Mouse (Mus musculus): ENCODE data around the gene Cog4.

Gene Cog4

DNA sequence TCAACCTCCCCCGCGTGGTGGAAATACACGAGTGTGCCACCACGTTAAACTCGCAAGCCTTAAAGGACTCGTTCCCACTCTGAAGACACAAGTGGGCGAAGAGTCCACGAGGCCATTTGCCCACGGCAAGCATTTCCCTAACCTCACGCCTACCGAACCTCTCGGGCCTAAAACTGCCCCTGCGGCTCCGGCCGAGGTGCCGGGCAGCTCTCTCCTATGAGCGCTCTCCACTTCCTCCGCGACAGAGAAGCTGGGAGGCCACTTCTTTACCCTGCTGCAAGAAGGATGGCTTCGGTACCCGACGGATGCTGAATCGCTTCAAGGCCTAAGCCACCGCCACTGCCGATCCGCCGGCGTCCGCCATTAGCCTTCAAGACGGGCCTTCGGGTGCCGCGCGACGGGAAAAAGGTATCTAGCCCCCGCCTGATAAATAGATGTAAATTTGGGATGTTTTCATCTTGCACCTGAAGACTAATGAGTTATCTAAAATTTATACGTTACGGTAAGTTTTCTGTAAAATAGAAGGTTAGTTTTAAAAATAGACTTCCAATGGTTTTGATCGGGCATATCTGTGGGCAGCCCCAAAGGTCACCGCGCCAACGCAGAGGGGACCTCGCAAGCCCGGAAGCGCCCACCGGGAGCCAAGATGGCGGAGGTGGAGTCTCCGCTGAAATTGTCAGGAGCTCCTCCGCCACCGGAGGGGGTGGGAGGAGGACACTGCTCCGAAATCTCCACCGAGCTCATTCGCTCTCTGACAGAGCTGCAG, at the start of gene Cog4, which contains the start of gene Sf3b3:
Gene Cog4 (plus strand): TSS at position 196 of the 766 bp plus-strand sequence.
Gene Sf3b3 (minus strand): TSS at position 383 of the 766 bp plus-strand sequence.
- peak; percentile 84 to 90 for DNase-seq

DNA sequence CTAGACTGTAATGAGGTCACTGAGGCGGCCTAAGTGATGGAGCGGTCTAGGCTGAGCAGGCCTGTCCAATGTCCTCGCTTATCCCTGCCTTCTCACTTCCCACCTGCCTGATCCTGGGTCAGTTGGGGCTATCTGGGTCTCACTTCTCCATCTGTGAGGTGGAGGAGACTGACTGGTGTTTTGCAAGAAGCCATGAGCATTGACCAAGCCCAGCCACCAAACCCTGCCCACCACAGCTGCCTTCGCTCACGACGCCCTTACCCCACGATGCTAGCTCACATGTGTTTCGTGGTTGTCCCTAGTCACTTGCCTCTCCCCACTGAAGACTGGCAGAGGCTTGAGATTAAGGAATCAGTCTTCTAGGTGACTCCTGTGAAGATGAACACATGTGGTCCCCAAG, 49.3 kb upstream of the Cog4 start:
- no peak for DNase-seq

DNA sequence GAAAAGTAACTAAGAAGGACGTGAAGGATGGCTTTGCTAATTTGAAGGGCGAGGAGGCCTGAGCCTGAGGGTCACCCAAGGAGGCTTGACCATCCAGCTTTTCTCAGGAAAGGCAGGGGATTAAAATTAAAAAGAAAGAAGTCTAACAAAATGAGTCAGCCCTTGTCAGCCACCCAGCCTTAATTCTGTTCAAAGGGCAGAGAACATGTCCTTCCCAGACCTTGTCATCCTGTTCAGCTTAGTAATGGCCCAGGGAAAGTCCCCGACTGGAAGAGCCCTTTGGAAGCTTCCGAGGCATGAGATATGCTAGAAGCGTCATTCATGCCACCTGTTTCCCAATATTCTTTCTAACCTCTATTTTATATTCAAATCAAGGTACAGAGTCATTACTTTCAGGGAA, 43.4 kb upstream of the Cog4 start:
- DNase-seq = peak; percentile 48 to 49

DNA sequence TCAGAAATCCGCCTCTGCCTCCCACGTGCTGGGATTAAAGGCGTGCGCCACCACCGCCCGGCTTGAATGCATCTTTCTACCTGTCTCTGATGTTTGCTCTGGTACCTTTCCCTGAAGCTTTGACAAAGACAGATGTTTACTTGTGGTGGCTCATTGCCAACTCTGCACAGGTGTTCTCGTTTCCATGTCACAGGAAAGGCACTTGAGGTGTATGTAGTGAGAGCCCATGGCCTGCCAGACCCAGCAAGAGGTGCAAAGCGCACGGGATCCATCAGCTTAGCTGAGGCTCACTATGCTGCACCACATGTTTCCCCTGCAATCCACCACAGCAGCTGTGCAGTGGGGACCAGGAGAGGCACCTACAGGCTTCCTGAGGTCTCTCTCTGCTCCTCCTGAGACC, 42.5 kb upstream of the Cog4 start:
- no peak for DNase-seq

DNA sequence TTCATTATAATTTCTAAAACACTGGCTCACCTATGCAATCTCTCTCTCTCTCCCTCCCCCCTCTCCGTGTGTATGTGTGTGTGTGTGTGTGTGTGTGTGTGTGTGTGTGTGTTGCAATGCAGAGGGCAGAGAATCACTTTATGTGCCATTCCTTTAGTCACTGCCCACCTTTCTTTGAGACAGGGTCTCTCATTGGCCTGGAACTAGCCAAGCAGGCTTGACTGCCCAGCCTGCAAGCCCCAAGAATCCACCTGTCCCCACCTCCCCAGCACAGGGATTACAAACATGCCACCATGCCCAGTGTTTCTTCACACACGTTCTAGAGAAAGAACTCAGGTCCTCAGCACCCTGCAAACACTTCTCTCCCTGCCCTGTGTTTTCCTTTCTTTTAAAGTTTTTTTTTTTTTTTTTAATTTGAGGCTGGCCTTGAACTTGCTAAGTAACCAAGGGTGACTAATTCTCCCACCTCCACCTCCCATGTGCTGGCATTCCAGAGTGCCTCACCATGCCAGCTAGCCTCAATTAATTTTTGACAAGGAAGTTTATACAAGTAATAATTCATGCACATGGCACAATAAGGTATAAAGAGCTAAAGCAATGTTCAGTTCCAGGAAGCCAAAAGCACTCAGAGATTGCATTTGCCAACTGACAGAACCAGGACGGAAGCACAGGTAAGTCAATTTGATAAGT, 41.4 kb upstream of the Cog4 start:
- no peak for DNase-seq

DNA sequence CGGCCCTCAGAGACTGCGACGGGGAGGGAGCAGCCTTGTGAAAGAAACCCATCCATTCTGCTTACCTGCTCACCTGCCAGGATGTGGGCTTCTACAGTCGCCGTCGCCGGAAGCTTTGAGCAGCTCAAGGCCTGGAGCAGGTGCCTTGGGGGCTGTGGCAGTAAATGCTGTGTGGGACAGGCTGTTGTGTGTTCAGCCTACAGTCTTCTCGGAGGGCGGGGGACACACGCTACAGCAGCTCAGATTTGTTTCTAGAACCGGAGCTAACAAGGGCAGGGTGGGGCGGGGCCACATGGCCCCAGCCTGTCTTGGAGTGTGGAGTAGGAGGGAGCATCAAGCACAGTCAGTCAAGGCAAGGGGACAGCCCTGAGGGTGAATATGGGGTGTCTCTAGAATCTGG, 40.7 kb upstream of the Cog4 start, which contains the start of gene Il34:
Gene Il34 (minus strand): TSS at position 256 of the 400 bp plus-strand sequence.
- DNase-seq = peak in 1 of 2 experiments; percentile 34

DNA sequence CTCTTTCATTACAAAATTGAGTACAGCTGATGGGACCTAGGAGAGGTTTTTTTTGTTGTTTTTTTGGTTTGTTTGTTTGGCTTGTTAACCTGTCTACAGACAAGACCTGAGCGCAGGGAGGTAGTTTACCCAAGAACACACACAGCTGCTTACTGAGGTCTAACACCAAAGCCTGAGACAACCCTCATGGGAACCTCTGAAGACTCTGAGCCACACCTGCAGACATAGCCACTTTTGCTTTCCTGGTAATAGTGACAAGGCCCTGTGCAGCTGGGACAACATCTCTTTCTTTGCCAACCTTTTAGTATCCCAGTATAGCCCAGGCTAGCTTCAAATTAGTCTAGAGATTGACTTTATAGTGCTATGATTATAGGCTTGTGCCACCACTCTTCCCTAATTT, 40.3 kb upstream of the Cog4 start:
- DNase-seq = no peak

DNA sequence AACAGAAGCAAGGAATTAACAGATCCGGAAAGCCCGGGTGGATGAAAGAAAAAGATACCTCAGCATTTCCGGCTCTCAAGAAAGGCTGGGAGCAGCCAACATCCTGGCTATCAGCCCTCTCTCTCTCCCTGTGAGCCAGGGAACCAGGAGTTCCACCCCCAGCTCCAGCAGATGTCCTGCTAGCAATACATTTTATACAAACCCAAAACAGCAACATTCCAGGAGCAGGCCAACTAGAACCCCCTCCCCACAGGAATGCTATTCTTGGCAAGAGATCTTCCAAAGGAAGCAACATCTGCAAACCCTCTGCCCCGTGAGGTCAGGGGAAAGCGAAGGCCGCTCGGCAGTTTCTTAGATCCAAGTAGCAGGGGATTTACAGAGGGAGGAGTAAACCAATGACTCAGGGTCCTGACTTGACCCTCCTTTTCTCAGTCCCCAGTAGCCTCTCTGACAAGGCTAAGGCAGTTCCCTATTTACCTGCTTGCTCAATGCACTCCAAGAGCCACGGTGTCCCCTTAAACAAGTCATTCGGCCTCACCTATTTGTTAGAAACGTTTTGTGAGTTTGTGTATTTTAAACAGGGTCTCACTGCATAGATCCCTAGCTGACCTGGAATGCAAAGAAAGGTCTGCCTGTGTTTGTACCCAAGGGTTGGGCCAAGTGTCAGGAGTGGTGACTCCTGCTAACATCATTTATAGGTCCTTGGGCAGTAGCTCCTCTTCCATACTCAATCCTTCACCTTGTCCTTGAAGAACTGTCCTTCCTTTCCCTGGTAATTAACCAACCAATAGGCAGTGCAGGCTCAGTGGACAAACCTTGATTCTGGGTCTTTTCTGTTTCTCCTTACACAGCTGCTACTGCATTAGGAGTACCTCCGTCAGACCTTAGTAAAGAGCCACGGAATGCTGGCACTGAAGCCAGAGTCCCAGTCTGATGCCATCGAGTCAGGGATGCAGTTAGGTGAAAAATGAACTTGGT, 37.6 kb upstream of the Cog4 start:
- DNase-seq = peak; percentile 50 to 54

DNA sequence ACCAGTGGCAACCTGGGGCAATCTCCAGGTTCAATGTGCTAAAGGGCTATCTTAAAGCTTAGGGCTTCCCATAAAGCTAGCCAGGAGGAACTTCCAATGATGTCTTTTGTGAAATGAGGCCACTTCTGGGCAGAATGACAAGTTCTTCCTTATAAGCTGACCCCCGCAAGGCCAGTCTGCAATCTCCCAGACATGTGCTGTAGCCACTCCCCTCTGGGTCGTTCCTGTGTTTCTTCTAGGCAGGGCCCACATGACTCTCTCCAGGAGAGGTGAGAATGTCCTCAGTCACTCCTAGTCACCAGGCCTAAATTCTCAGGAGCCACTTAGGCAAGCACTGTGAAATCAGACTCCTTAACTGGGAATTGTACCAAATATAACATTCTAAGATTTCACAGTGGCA, 36.6 kb upstream of the Cog4 start:
- DNase-seq = no peak

DNA sequence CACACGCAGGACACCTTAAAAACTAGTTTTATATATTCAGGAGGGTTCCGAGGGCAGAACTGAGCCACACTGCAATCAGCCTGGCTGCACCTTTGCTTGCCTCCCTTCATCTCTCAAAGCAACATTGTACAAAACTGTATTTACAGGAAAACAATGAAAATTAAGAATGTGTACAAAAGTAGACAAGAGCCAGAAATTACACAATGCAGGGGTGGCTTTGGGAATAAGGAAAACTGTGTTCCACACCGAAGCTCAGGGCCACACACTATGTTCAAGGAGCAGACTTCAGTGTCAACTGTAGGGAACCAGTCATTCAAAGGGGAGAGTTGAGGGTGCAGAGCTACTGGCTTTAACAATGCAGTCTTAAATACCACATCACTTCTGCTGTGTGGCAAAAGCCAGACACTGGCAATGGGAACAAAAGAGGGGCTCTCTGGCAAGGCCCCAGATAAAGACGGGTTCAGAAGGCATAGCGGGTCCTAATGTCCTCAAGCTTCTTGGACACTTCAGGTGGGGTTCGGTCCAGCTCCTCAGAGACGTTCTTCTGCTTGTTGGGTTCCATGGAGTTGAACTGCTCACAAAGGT, 35.8 kb upstream of the Cog4 start:
- no peak for DNase-seq

DNA sequence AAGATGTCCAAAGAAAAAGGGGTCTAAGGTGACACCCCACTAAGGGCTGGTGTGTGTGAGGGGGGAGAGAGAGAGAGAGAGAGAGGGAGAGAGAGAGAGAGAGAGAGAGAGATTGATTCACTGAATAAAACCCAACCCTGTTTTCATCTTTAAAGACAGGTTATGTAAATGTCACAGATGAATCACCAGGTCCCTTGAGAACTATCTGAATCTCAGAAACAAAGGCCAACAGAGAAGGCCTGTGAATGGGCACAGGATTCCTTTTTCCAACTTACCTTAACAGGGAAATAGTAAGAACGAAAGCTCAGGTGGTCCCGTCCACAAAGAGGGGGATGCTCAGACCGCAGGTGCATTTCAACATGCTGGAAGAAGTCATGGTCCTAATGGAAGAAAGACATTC, 35.3 kb upstream of the Cog4 start:
- no peak for DNase-seq

DNA sequence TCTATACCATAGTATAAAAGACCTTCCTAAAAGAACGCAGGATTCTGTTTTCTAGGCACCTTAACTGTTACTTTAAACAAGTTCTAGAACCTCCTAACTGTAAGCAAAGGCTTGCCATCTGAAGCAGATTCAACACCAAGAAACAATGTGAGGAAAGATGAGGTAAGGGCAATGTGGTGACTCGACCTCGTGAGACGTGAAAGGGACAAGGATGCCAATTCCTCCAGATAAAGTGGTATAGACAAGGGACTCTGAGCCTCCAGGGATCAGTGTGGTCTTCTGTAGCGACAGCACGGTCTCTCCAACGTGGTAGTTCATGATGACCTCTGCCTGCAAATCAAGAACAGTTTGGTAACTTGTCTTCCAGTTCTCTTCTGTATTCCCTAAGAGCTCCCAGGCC, 34.6 kb upstream of the Cog4 start:
- no peak for DNase-seq

DNA sequence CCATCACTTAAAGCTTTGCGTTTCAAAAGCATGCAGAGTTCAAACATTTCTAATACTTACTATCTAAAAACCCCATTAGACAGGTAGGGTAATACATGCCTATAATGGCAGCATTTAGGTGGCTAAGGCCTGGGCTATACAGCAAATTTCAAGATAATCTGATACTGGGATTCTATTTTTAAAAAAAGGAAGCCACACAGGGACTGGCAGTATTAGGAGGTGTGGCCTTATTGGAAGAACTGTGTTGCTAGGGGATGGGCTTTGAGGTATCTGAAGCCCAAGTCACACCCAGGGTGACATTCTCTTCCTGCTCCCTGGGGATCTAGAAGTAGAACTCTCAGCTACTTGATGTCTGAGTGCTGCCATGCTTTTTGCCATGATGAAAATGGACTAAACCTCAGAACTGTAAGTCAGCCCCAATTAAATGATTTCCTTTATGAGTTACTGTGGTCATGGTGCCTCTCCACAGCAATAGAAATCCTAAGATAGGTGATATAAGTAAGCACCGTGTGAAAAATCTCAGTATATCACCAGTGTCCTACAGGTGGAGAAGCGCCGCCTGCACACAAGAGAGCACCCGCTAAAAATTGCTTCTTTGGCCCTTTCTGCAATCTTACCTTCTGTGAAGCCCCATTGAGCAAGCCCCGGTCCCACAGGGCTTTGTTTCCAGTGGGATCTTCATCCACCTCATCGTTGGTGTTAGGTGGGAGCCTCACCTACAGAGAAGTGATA, 33.9 kb upstream of the Cog4 start:
- DNase-seq = no peak

DNA sequence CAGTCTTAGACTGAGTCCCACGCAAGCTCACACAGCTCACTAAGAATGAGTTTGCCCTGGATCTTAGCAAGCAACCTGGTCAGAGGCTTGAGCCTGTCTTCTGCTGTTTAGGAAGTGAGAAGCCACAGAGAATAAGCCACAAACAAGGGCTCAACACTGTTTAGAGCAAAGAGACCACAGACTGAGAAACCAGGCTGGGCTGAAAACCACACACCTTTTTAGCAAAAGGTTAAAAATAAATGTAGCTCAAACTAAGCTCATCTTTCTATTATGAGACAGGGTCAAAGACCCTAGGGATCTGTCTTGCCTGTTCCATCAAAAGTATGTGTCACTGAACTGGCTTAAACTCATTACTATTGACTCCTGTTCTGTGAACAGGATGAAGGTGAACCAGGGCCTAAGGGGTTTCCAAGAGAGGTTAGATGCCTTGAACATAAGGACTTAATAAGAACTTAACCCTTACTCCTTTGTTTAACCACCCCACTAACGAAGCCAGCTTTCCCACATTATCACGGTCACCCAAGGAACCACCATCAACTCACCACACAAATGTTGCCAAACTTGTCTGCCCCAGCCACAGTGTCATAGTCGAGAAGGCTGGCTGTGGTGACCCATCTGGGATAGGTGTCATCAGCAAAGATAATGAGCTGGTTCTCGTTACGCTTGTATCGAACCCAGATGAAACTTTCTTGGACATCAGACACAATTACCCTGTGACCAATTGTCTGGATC, 33.2 kb upstream of the Cog4 start:
- DNase-seq = no peak

DNA sequence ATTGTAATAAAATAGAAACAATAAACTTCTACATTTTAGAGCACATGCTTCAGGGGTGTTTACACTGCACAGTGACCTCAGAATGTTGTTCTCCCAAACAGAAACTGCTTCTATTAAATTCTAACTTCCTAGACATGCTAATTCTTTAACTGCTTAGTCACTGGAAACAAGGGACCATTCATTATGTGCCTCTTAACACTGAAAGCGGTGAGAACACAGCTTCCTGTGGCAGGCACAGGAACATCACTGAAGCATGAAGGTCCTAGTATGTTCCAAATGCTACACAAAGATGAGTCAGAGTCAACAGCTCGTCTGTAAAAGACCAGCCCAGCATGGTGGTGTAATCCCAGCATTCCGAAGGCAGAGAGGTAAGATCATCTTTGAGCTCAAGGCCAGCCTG, 31.1 kb upstream of the Cog4 start:
- DNase-seq = no peak

DNA sequence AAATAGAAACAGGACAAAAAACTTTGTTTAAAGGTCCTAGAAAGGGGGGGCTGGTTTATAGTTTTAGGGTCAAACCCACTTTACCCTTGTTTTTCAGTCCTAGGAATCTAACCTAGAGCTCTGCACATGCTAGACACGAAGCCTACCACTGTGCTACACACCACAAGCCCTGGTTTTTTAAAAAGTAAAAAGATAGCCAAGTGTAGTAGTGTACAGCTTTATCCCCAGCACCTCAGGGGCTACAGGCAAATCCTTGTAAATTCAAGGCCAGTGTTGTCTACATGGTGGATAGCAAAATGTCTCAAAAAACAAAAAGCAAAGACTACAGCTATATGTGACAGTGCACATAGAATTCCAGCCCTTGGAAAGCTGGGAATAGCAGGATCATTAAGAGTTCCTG, 29.4 kb upstream of the Cog4 start:
- no peak for DNase-seq

DNA sequence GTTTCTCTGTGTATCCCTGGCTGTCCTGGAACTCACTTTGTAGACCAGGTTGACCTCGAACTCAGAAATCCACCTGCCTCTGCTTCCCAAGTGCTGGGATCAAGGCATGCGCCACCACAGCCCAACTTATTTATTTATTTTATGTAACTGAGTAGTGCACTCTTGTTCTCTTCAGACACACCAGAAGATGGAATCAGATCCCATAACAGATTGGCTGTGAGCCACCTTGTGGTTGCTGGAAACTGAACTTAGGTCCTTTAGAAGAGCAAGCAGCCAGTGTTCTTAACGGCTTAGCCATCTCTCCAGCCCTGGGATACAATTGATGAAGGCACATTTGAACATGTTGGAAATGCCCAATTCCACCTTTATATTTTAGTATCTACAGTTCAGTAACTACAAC, 27.8 kb upstream of the Cog4 start:
- DNase-seq = peak; percentile 44 to 54

DNA sequence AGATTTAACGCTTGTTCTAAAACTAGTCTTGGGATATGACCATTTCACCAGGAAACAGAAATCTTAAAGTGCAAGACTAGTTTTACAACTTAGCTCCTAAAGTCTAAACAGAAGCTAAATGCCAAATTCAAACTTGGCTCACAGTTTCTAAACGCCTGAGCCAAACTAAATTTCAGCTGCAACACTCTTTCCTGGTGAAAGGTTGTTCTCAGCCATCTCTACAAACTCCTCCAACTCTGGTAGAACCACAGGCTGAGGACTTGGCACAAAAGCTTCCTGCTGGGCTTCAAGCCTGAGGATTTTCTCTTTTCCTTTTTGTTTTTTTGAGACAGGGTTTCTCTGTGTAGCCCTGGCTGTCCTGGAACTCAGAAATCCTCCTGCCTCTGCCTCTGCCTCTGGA, 26.1 kb upstream of the Cog4 start:
- no peak for DNase-seq

DNA sequence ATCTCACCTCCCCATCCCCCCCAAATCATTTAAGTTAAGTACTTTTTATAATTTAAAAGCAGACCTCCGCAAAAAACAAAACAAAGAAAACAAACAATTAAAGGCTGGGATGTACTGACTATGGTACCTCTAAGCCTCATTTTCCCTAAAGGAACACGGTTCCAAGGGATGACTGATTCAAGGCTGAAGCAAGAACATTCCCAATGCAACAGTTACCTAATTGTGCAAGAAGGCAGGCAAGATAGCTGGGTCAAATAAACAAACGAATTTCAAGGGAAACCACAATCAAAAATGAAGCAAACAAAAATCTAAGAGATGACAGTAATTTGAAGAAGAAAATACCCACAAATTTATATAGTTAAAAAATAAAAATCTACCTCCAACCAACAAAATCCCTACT, 24.4 kb upstream of the Cog4 start:
- DNase-seq = no peak

DNA sequence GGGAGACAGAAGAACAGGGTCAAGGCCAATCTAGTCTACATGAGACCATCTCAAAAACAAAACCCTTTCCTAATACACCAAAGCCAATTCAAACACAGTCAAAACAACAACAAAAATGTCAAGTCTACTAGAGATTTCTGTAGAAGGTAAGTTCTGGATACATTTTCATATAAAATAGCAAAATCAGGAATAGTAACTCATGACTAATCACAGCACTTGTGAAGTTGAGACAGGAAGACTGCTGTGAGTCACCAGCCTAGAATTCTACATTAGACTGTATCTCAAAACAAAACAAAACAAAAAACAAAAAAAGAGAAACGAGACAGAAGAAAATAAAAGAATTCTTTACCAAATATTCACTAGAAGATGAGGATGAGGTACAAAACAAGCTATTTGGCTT, 21.5 kb upstream of the Cog4 start:
- no peak for DNase-seq

DNA sequence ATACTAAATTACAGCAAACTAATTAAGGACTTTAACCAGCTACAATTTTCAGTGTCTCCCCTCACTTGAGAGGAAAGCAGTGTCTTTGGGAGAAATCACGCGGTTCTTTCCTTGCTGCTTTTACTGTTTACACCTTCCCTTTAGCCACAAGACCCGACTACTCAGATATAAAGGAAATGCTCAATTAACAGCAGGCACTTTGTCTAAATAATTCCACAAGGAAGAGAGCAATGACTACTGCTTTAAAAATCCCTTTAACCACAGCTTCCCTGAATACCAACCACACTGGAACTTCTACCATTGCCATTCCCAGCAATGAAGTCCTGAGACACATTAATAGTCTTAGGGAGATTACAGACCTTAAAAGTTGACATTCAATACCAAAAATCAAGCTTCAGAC, 17.9 kb upstream of the Cog4 start:
- DNase-seq = no peak
